Mouse (Mus musculus) mature B cell (primary cell): ENCODE measurements around the gene Vps51.

Experiments
- in situ Hi-C: fragments of 300-500 bp; cut with MboI; formaldehyde crosslinking; loops from 2 replicates; pipeline ENCODE4 v1.14.3; 2019

Vps51 gene

GRCm38 (mm10) chr19:6076564-6077393 is at the start of gene Vps51:
Gene Vps51, minus strand, starts transcription at chr19:6077231.
- in situ Hi-C loops = no loop called here

- in situ Hi-C loops = loop anchor here (10.0 kb wide), 1 partner anchor 161 kb away; the partner anchor contains the start of gene Pola2
Measured at GRCm38 (mm10) chr19:6126289-6126688, 49.3 kb upstream of the Vps51 start.

DNA sequence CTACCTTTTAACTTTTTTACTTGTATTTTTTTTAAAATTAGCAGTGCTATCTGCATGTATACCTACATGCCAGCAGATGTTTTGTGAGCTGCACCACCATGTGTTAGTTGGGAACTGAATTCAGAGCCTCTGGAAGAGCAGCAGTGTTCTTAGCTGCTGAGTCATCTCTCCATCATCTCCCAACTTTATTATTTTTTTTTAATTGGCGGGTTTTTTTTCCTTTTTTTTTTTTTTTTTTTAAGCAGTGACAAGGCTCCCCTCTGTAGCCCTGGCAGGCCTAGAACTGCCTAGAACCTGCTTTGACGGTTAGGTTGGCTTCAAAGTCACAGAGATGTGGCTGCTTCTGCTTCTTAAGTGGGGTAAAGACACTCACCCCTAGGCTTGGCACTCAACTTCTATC is 47.9 kb upstream of the Vps51 start:
- in situ Hi-C loops = loop anchor here (10.0 kb wide), 1 partner anchor 160 kb away; the partner anchor contains the start of gene Pola2

- in situ Hi-C loops = loop anchor here (10.0 kb wide), 1 partner anchor 159 kb away; the partner anchor contains the start of gene Pola2
Measured at GRCm38 (mm10) chr19:6123330-6123729, 46.3 kb upstream of the Vps51 start.

- in situ Hi-C loops = loop anchor here (10.0 kb wide), 1 partner anchor 157 kb away; the partner anchor contains the start of gene Pola2
Measured at GRCm38 (mm10) chr19:6121761-6122160, 44.7 kb upstream of the Vps51 start.

- in situ Hi-C loops = no loop called here
Measured at GRCm38 (mm10) chr19:6118677-6119185, 41.7 kb upstream of the Vps51 start.

GRCm38 (mm10) chr19:6117986-6118676 is 41.1 kb upstream of the Vps51 start, which contains the start of gene Sac3d1:
Gene Sac3d1, minus strand, starts transcription at chr19:6118650.
- in situ Hi-C loops = no loop called here

- in situ Hi-C loops = no loop called here
Measured at GRCm38 (mm10) chr19:6117346-6117985, 40.4 kb upstream of the Vps51 start.

DNA sequence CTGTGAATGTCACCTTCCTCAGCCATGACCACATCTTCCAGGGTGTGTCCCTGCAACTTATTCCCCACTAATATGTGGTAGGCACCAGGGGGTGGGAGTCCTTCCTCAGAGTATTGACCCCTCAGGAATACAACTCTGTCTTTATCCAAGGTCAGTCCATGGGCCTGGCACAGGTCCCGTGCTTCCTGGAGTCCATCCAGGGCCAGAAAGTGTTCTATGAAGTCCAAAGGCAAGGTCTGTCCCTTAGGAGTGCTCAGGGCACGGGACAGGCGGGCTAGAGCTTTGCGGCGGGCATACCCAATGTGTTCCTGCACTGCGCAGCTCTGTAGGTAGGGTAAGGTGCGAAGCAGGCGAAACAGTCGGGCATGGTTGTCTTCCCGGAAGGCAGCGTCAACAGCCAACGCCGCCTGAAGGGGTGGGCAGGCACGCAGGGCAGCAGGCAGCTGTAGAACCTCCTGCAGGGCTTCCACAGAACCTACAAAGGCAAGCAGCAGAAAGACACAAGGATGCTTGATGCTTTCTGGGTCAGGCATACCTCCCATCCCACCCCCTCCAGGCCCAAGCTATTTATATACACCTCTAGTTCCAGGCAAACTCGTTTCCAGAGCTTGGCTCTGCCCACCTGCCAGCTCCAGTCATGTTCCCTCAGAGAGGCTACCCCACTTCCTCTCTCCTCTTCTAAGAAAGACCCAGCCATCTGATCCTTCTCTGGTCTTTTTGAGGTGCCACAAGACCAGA is 39.3 kb upstream of the Vps51 start:
- in situ Hi-C loops = no loop called here

DNA sequence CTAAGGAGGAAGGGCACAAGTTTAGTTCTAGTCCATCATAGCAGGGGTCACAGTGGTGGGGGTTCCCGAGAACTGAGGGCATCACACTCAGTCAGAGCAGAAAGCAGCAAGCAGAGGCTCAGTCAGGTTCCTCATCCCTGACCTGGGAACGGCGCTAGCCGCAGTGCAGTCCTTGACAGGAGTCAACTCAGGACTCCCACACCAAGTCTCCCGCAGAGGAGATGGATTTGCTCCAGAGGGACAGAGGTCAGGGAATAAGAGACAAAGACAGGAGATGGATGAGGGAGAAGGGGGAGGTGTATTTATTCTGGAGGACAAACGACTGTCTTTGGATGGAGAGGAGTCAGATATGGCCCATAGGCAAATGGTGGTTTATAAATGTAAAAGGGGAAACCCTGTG is 36.1 kb upstream of the Vps51 start:
- in situ Hi-C loops = no loop called here

DNA sequence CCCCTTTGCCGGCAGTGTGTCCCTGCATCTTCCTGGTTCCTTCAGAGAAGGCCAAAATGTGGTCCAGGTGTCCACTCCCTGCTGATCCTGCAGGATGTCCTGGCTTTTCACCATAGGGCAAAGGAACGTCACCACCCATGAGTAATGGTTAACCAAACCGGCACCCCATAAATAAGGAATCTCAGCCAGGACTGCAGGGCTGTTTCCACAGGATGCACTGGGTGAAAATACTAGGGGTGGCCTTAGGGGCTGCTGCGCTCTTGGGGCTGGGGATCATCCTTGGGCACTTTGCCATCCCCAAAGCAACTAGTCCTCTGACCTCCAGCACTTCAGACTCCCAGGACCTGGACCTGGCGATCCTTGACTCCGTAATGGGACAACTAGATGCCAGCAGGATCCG is 28.6 kb upstream of the Vps51 start, which contains the start of gene Naaladl1:
Gene Naaladl1 (plus strand): TSS at position 197 of the 400 bp plus-strand sequence.
- in situ Hi-C loops = no loop called here

GRCm38 (mm10) chr19:6104476-6104875 is 27.4 kb upstream of the Vps51 start:
- in situ Hi-C loops = no loop called here

DNA sequence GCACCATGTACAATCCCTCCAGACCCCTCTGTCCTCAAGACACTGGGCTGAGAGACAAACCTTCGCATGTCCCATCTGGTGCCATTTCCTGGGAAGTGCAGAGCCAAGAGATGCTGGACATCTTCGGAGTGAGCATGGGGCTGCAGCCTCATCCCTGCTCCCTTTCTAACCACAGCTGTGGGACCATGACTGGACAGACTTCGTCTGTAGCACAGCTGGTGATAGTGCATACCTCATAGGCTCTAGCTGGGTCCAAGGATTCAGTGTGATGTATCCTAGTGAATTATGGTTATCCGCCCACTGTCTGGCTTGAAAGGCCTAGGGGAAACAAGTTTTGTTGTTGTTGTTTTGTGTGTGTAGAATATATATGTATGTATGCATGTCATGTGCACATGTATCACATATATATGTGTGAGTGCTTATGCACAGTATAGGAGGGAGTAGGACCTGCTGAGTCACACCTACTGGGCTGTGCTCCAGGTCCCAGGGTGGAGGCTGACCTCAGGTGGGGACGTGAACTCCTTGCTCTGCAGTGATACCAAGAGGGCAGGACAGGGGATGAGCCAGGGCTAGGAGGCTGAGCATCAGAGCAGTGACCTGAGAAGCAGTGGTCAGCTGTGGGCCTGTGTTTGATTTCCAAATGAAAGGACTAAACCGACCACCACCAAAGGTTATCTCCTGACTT is 25.3 kb upstream of the Vps51 start:
- in situ Hi-C loops = no loop called here

DNA sequence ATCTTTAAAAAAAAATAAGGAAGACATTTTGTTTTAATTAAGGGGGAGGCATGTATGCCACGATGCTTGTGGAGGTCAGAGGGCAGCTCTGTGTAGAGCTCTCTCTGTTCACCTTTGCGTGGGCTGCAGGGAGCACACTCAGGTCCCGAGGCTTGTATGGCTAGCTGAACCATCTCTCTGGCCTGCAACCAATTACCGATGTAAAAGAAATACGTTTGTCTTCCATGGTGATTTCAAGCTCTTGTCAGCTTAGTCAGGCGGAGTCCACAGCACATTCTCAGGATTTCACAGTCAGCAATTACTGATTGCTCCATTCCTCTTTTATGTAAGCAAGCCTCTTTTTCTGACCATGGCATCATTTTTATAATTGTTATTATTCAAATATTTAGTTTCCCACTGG is 24.2 kb upstream of the Vps51 start:
- in situ Hi-C loops = no loop called here

DNA sequence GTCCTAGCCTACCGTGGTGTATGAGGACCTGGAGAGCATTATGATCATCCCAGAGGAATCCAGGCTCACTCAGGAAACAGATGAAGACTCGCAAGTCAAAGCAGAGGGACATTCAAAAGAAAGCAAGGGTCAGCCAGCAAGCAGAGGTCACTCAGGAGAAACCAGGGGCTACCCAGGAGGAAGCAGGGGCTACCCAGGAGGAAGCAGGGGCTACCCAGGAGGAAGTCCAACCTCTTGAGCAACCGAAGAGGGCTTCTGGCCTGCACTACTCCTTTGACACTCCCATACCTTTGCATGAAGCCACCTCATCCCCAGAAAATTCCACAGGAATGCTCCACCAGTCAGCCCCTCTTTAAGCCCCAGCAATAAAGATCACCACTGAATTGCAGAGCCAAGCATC is 20.8 kb upstream of the Vps51 start:
- in situ Hi-C loops = no loop called here

DNA sequence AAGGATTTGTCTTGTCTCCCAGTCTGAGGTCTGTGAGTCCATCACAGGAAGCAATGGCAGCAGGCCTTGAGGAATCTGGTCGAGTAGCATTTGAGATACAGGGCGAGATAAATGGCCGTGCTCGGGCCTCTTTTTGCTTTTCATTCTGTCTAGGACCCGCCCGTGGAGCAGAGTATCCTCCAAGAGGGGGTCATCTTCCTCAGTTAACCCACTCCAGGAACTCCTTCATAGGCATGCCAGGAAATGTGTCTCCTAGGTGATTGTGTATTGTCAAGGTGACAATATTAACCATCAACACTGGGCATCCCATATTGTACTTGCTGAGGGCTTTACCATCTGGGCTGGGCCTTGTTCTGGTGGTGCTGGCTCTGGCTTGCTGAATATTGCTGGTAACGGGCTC is 17.1 kb upstream of the Vps51 start, which contains the start of gene AC131692.1:
Gene AC131692.1 (plus strand): TSS at position 301 of the 400 bp plus-strand sequence.
- in situ Hi-C loops = no loop called here

DNA sequence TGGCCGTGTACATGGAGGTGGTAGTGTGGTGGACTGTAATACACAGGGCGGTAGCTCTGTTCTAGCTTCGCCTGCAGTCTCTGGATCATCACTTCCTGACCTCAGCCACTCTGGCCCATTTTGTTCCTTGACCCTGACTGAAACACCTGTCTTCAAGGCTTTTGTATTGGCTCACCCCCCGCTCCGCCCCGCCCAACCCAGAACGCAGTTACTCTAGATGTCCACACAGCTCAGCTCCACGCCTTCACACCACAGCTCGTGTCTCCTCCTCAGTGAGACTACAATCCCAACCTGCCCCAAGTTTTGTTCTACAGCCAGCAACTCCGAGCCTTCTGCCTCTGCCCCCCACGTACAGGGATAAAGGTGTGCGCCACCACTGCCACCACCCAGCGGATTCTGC is 11.8 kb upstream of the Vps51 start:
- in situ Hi-C loops = no loop called here

DNA sequence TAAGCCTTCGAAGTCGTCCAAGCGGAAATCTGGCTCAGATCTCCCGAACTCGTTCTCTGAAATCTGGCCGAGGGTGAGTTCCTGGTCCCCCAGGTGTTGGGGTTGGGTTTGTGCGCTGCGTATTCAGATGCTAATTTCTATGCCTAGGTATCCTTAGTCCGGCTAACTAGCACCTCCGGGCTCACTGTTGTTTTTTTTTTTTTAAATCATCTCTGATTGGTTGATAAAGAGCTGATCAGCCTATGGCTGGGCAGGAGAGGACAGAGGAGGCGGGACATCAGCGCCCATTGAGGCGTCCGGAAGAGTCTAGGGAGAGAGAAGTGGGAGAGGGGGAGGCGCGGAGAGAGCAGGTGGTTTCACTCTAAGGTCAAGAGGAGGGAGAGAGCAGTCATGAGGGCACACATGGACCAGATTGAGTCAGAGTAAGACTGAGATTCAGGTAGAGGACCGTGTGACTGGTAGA is 8.4 kb upstream of the Vps51 start:
- in situ Hi-C loops = no loop called here

DNA sequence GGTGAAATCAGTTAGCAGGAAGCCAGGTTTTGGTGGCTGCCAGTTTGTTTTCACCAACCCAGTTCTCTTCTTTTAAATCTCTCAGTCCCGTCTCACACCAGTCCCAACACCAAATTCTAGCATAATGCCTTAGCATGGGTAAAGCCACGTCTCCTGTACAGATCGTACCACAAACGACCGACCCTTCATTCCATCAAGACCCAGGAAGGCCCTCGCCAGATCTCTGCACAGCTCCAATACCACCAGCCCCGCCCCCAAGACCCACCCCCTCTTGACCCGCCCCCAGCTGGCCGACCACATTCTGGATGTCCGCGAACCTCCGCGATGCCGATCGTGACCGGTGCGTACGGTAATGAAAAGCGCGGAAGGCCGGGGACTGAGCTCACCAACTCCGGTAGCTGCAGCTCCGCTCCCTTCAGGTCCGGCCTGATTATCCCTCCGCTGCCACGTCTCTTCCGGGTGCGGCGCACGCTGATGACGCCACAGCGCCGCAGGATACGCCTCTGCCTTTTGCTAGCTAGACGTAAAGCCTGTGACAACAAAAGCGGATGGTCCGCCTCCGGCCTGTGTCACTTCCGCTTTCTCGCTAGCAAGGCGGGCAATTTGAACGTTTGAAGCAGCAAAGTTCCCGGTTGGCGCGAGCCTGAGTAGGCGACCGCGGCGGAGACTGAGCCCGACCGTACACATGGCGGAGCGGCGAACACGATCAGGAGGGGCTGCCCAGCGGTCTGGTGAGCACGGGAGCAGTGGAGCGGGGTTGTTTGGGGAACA is 7.6 kb upstream of the Vps51 start, which contains the start of the genes Zfpl1 and Cdca5:
Gene Zfpl1 (minus strand): TSS at position 479 of the 771 bp plus-strand sequence.
Gene Cdca5 (plus strand): TSS at position 506 of the 771 bp plus-strand sequence.
- in situ Hi-C loops = no loop called here

DNA sequence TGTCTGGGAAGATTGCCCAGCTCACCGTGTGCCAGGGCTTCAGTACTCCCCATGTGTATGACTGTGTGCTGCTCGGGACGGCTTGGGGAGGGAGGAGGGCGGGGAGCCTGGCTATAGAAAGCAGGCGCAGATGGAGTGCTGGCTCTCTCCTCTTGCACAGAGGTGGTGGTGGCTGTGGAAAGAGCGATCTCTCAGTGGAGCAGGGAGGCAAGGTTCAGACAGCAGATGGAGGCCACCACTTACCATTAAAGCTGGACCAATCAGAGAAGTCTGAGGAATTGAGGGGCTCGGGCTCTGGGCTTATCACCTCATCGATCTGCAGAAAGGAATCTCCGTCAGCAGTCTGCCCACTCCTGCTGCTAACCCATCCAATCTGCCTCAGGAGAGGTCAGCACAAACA is 5.1 kb upstream of the Vps51 start, which contains the start of gene Gm28374:
Gene Gm28374 (minus strand): TSS at position 101 of the 400 bp plus-strand sequence.
- in situ Hi-C loops = no loop called here
